Mouse (Mus musculus) brain, embryonic 14.5 days (tissue): ENCODE results near the gene Abhd16b.

Source experiments
- CTCF ChIP-seq: fragments of 200-500 bp; IDR thresholded peaks from 2 replicates; pipeline ENCODE4 v1.5.1; 2012; ENCODE audit warnings: inconsistent platforms, mild to moderate bottlenecking, moderate library complexity, borderline replicate concordance; ENCODE audit not compliant: insufficient read depth, insufficient read length; ENCODE audit errors: extremely low read depth
- POLR2A ChIP-seq: fragments of 200-500 bp; IDR thresholded peaks from 2 replicates; pipeline ENCODE4 v1.6.1; 2012; ENCODE audit warnings: mild to moderate bottlenecking, inconsistent platforms, borderline replicate concordance; ENCODE audit not compliant: poor library complexity, insufficient read depth, insufficient read length, severe bottlenecking; ENCODE audit errors: extremely low read depth

DNA sequence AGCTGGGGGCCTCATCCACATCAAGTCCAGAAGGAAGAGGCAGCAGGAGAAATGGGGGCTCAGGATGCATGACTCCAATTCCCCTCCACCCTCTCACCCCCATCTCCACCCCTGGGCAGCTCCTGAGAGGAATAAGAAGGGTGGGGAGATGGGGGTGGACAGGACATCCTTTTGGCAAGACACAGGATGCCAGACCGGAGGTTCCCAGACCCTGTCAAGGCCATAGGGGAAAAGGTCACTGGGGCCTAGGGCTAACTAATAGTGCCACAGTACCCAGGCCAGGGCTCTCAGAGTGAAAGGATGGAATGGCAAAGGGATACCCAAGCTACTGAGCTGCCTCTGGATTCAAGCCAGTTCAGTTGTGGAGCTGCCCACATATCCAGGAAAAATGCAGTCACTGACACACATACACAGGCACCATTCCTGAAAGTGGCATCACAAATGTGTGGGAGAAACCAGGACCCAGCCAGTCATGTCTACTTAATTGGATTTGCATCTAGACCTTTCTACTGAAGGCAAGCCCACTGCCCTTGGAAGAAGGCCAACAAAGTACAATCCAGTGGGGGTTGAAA is 20.7 kb upstream of the Abhd16b start:
- TF ChIP-seq POLR2A (no peak), CTCF (no peak)
